Mouse (Mus musculus): ENCODE measurements around the gene Ccdc170.
A peak's percentile ranks its signal among the peaks of the same experiment; 100 is the strongest.

Ccdc170 gene

GRCm38 (mm10) chr10:4523078-4523477, 40.8 kb downstream of the Ccdc170 start:
- DNase-seq: no peak

GRCm38 (mm10) chr10:4528043-4528442, 45.7 kb downstream of the Ccdc170 start:
- no peak for DNase-seq

- no peak for DNase-seq
Observed at GRCm38 (mm10) chr10:4530638-4531235, 48.4 kb downstream of the Ccdc170 start.

- DNase-seq: no peak
Observed at GRCm38 (mm10) chr10:4531933-4532332, 49.6 kb downstream of the Ccdc170 start.

- DNase-seq: no peak
Observed at GRCm38 (mm10) chr10:4532731-4533130, 50.4 kb downstream of the Ccdc170 start.

GRCm38 (mm10) chr10:4533873-4534272, 51.6 kb downstream of the Ccdc170 start:
- no peak for DNase-seq

GRCm38 (mm10) chr10:4545550-4545949, 63.2 kb downstream of the Ccdc170 start:
- no peak for DNase-seq

GRCm38 (mm10) chr10:4553442-4554119, 71.3 kb downstream of the Ccdc170 start:
- no peak for DNase-seq

GRCm38 (mm10) chr10:4556842-4557377, 74.6 kb downstream of the Ccdc170 start:
- DNase-seq: no peak

GRCm38 (mm10) chr10:4559132-4559531, 76.8 kb downstream of the Ccdc170 start:
- no peak for DNase-seq

- no peak for DNase-seq
Observed at GRCm38 (mm10) chr10:4565148-4565547, 82.8 kb downstream of the Ccdc170 start.

- DNase-seq: no peak
Observed at GRCm38 (mm10) chr10:4570778-4571177, 88.5 kb downstream of the Ccdc170 start.

- DNase-seq: no peak
Observed at GRCm38 (mm10) chr10:4571304-4571703, 89.0 kb downstream of the Ccdc170 start.

GRCm38 (mm10) chr10:4581905-4582304, 99.6 kb downstream of the Ccdc170 start:
- DNase-seq: no peak

GRCm38 (mm10) chr10:4586691-4587090, 104.4 kb downstream of the Ccdc170 start:
- no peak for DNase-seq

GRCm38 (mm10) chr10:4589576-4589975, 107.3 kb downstream of the Ccdc170 start:
- no peak for DNase-seq

GRCm38 (mm10) chr10:4590956-4591355, 108.7 kb downstream of the Ccdc170 start:
- no peak for DNase-seq

GRCm38 (mm10) chr10:4593828-4594227, 111.5 kb downstream of the Ccdc170 start:
- no peak for DNase-seq

GRCm38 (mm10) chr10:4597211-4597610, 114.9 kb downstream of the Ccdc170 start:
- DNase-seq: no peak

- DNase-seq: peak; percentile 24
Observed at GRCm38 (mm10) chr10:4598244-4598842, 116.0 kb downstream of the Ccdc170 start.

- peak; percentile 8 for DNase-seq
Observed at GRCm38 (mm10) chr10:4598916-4599315, 116.6 kb downstream of the Ccdc170 start.

GRCm38 (mm10) chr10:4599591-4599990, 117.3 kb downstream of the Ccdc170 start:
- DNase-seq: no peak

- DNase-seq: no peak
Observed at GRCm38 (mm10) chr10:4600796-4601474, 118.6 kb downstream of the Ccdc170 start.

Data from right cerebral cortex, postnatal 25 days (tissue).